Mouse (Mus musculus): ENCODE measurements around the gene E2f6.

E2f6 gene

GRCm38 (mm10) chr12:16876667-16877066 lies 65.9 kb downstream of the E2f6 start:
- no peak for DNase-seq

DNA sequence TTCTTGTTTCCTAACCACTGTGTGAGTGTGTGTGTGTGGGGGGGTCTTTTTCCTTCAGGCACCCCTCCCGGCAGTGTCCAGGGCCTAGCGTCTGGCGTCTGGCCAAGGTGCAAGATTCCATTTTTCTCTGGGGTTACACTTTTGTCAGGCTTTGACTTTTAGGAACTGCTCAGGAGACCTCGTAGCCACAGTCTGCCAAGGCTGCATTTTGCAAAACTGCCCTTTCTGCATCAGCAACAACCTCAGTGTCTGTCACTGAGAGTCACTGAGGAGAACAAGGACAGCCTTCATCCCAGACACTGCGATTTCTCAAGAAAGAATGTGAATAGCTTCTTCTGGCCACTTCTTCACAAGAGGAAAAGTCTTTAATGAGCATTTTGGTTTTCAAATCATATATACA lies 66.4 kb downstream of the E2f6 start:
- DNase-seq, result peak; percentile 36 to 50

DNA sequence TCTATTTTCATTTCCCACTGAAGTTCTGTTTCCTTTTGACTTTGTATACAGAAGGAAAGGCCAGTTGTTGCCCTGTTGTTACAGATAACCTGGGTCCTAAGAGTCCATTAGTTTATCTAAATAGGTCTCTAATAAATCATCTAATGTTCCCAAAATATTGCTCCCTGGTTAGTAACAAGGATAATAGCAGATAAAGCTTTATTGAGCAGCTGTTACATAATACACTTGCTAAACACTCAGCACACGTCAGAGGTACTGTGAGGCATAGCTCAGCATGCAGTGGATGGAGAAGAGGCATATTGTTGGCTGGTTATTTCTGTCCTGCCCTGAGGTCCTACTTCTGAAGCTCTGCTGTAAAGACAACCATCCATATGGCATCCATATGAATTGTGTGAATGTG lies 66.9 kb downstream of the E2f6 start:
- DNase-seq, result no peak

DNA sequence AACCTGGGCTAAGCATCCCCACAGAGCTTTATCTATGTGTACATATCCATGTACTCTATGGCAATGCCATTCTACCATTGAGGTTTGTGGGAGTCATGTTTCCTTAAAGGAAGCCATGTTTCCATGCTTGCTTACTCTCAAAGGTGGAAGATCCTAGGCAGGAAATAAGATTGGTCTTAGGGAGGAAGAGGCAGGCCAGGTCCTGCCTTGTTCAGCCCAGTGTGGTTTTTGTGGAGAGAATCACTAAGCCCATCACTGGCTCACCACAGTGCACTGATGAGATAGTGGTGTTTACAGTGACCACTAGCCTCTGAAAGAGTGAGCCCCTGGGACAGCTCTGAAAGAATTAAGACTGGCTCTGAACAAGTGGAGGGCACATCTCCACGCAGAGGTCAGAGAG lies 68.6 kb downstream of the E2f6 start:
- no peak for DNase-seq

DNA sequence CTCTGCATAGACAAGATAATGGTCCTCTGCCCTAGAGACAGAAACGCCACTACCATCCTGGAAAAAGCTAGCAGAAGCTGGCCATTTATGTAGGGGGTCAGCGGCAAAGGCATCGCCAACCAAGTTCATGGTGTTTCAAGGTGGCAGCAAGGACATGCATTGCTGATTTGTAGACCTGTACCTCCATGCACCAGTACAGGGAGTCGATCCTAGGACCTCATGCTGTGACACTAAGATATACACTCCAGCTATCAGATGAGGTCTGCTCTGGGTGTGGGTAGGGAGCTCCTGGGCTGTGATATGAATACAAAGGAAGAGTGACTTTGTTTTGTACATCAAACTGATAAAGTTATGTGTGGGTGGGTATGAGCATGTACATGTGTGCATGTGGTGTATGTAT lies 69.3 kb downstream of the E2f6 start:
- no peak for DNase-seq

DNA sequence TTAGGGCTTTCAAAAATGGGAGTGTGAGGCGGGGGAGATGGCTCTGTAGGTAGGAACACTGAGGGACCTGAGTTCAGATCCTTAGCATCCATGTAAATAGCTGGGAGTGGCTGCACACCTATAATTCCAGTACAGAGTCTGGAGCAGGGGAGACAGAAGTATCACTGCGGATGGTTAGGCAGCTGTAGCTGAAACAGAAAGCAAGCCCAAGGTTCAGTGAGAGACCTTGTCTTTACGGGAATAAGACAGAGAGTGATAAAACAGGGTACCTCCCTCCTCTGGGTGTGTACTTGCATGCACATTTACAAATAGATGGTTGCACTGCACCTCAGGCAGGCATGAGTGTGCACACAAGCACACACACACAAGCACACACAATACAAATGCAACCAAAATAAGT lies 71.7 kb downstream of the E2f6 start:
- no peak for DNase-seq

- no peak for DNase-seq
Measured at GRCm38 (mm10) chr12:16883111-16883510, 72.3 kb downstream of the E2f6 start.

GRCm38 (mm10) chr12:16884534-16884933 lies 73.8 kb downstream of the E2f6 start:
- no peak for DNase-seq

DNA sequence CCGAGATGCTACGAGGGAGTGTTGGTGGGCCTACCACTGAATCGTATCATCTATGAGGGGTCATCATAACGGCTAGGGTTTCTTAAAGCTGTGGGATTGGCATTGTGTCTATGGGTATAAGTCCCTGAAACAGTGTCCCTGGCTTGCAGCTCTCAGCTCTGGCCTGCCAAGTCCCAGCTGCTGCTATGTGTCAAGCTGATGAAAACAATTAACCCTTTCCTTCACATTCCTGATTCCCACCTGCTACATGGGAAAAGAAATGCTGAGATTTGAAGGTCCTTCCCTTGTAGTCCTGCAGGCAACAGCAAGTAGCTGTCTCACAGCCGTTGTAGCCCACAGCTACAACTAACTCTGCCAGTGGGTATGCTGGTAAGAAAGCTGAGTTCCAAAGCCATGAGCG lies 75.6 kb downstream of the E2f6 start:
- no peak for DNase-seq
